Mouse (Mus musculus) liver (tissue): Measurements from ENCODE around the gene Paxx.

Experiments
- DNase-seq: peaks from one replicate; pipeline ENCODE4 v3.0.0-alpha.2; 2020; ENCODE audit warnings: mixed read lengths

The Paxx gene

GRCm38 (mm10) chr2:25480541-25480940, 19.6 kb upstream of the Paxx start:
- DNase-seq = no peak

- DNase-seq = no peak
Measured at GRCm38 (mm10) chr2:25479551-25480311, 18.8 kb upstream of the Paxx start.

- DNase-seq = no peak
Measured at GRCm38 (mm10) chr2:25477967-25478675, 17.2 kb upstream of the Paxx start.

- DNase-seq = no peak
Measured at GRCm38 (mm10) chr2:25477541-25477940, 16.6 kb upstream of the Paxx start.

- no peak for DNase-seq
Measured at GRCm38 (mm10) chr2:25472550-25472949, 11.7 kb upstream of the Paxx start.

GRCm38 (mm10) chr2:25469969-25470368, 9.1 kb upstream of the Paxx start, which contains the start of gene Ptgds:
Gene Ptgds (minus strand): TSS chr2:25470046.
- no peak for DNase-seq

GRCm38 (mm10) chr2:25468962-25469915, 8.3 kb upstream of the Paxx start:
- no peak for DNase-seq

GRCm38 (mm10) chr2:25467606-25468303, 6.9 kb upstream of the Paxx start:
- DNase-seq = no peak

- peak; percentile 20 for DNase-seq
Measured at GRCm38 (mm10) chr2:25465816-25466635, 5.1 kb upstream of the Paxx start.

- no peak for DNase-seq
Measured at GRCm38 (mm10) chr2:25465256-25465655, 4.4 kb upstream of the Paxx start.

- DNase-seq = no peak
Measured at GRCm38 (mm10) chr2:25463630-25464029, 2.7 kb upstream of the Paxx start.

GRCm38 (mm10) chr2:25461407-25461806, 513 bp upstream of the Paxx start:
- DNase-seq = no peak

GRCm38 (mm10) chr2:25460135-25460534, 759 bp downstream of the Paxx start:
- no peak for DNase-seq

GRCm38 (mm10) chr2:25458911-25459310, 2.0 kb downstream of the Paxx start:
- no peak for DNase-seq

- no peak for DNase-seq
Measured at GRCm38 (mm10) chr2:25457022-25457896, 3.6 kb downstream of the Paxx start.

GRCm38 (mm10) chr2:25456205-25456953, 4.5 kb downstream of the Paxx start, which contains the start of gene Clic3:
Gene Clic3 (plus strand): TSS chr2:25456838.
- DNase-seq = peak; percentile 21

- DNase-seq = no peak
Measured at GRCm38 (mm10) chr2:25452951-25453350, 7.9 kb downstream of the Paxx start.

- no peak for DNase-seq
Measured at GRCm38 (mm10) chr2:25450853-25451647, 9.8 kb downstream of the Paxx start.

- DNase-seq = no peak
Measured at GRCm38 (mm10) chr2:25442682-25443081, 18.2 kb downstream of the Paxx start.
